Mouse (Mus musculus) T-cell, adult 66 days (primary cell): Measurements from ENCODE around the gene Ivns1abp. TPM values are rescaled to one million over a fixed set of nuclear protein-coding genes. Genes with fewer than 3 reads are reported as not detected.

Experiments
- total RNA-seq, 2 experiments: library from RNA; stranded (reverse); gene quantifications; 3 replicates in 1 of 2; 4 replicates in 1 of 2; pipeline ENCODE4 v1.2.4; 2023

The Ivns1abp gene
- 100 to 1,000 TPM; 203 to 204 TPM for total RNA-seq

GRCm38 (mm10) chr1:151344283-151345108 is at the start of gene Ivns1abp:
Ivns1abp (plus strand) TSS chr1:151344477.

Other genes with a start within 250 kb of the Ivns1abp start
- not detected for gene Gm47985, start 161.9 kb upstream of the Ivns1abp start, total RNA-seq
- not detected for gene Gm8947, start 152.1 kb upstream of the Ivns1abp start, total RNA-seq
- not detected for gene Gm47995, start 146.0 kb upstream of the Ivns1abp start, total RNA-seq
- gene 3110040M04Rik, start 140.4 kb upstream of the Ivns1abp start, total RNA-seq: not detected
- not detected for gene Gm47996, start 134.3 kb upstream of the Ivns1abp start, total RNA-seq
- 10 to 100 TPM; 42.7 to 49.1 TPM for gene Swt1, start 84.0 kb downstream of the Ivns1abp start, total RNA-seq
- gene Trmt1l, start 84.1 kb downstream of the Ivns1abp start, total RNA-seq: 10 to 100 TPM; 32.3 to 40.0 TPM
- gene Rnf2, start 156.5 kb downstream of the Ivns1abp start, total RNA-seq: 10 to 100 TPM; 44.9 to 47.5 TPM
- 10 to 100 TPM; 19.8 to 20.9 TPM for gene Fam129a, start 226.7 kb downstream of the Ivns1abp start, total RNA-seq